Mouse (Mus musculus) forebrain, embryonic 11.5 days (tissue): Measurements from ENCODE around the gene Arpc2. TPM values are rescaled to one million over a fixed set of nuclear protein-coding genes. Genes with fewer than 3 reads are reported as not detected.
A peak's percentile ranks its signal among the peaks of the same experiment; 100 is the strongest.
"Not testable (repeated sequence)": the region's sequence is repeated elsewhere in the genome, so short reads cannot be mapped to it uniquely, and the experiment has no call there.

Experiments
- ATAC-seq: fragments of 200-750 bp; cut with Nextera tagmentation; replicated peaks from 2 replicates; pipeline ENCODE4 v1.8.0; 2017; ENCODE audit warnings: moderate TSS enrichment; ENCODE audit not compliant: low FRiP score
- DNase-seq: peaks from one replicate; pipeline ENCODE4 v3.0.0-alpha.2; 2017; ENCODE audit warnings: low spot score
- H3K27ac ChIP-seq: fragments of 300-500 bp; sonication (generic); 2 replicates; pipeline ENCODE4 v1.5.1; 2014; ENCODE audit warnings: low read depth, low read length
- H3K27me3 ChIP-seq: fragments of 300-500 bp; sonication (generic); 2 replicates; pipeline ENCODE4 v1.6.1; 2014; ENCODE audit warnings: mild to moderate bottlenecking, low read length, mixed read lengths; ENCODE audit not compliant: control insufficient read depth, insufficient read depth
- H3K36me3 ChIP-seq: fragments of 300-500 bp; sonication (generic); 2 replicates; pipeline ENCODE4 v1.6.1; 2014; ENCODE audit warnings: mild to moderate bottlenecking, low read length, moderate library complexity, mixed read lengths; ENCODE audit not compliant: control insufficient read depth, insufficient read depth
- H3K4me1 ChIP-seq: fragments of 300-500 bp; sonication (generic); replicated peaks from 2 replicates; pipeline ENCODE4 v1.6.1; 2014; ENCODE audit warnings: low read length, mixed read lengths; ENCODE audit not compliant: control insufficient read depth, insufficient read depth
- H3K4me2 ChIP-seq: fragments of 300-500 bp; sonication (generic); 2 replicates; pipeline ENCODE4 v1.6.1; 2014; ENCODE audit warnings: low read depth, mild to moderate bottlenecking, low read length, moderate library complexity, mixed read lengths; ENCODE audit not compliant: severe bottlenecking
- H3K4me3 ChIP-seq: fragments of 300-500 bp; sonication (generic); 2 replicates; pipeline ENCODE4 v1.5.1; 2014; ENCODE audit warnings: low read depth, low read length
- H3K9ac ChIP-seq: fragments of 300-500 bp; sonication (generic); 2 replicates; pipeline ENCODE4 v1.6.1; 2014; ENCODE audit warnings: low read length
- H3K9me3 ChIP-seq: fragments of 300-500 bp; sonication (generic); 2 replicates; pipeline ENCODE4 v1.6.1; 2016; ENCODE audit warnings: low read length, mixed read lengths; ENCODE audit not compliant: control insufficient read depth
- WGBS: fragments of 180-500 bp; shearing (Covaris S2); extraction: QIAGEN DNeasy Blood & Tissue Kit; methylation state at CpG from one replicate; pipeline ENCODE4 v1.1.7; 2014; 5-methylcytosine and 5-hydroxymethylcytosine counted together
- polyA plus RNA-seq: library from polyadenylated mRNA; unstranded; fragments of >200 nt; fragmentation: Nextera tagmentation; extraction: Ambion mirVana; gene quantifications from 2 replicates; pipeline ENCODE4 v1.2.1, GENCODE M21; 2014

Gene Arpc2
- polyA plus RNA-seq, 1 experiment from 2014 or later = 310 TPM

DNA sequence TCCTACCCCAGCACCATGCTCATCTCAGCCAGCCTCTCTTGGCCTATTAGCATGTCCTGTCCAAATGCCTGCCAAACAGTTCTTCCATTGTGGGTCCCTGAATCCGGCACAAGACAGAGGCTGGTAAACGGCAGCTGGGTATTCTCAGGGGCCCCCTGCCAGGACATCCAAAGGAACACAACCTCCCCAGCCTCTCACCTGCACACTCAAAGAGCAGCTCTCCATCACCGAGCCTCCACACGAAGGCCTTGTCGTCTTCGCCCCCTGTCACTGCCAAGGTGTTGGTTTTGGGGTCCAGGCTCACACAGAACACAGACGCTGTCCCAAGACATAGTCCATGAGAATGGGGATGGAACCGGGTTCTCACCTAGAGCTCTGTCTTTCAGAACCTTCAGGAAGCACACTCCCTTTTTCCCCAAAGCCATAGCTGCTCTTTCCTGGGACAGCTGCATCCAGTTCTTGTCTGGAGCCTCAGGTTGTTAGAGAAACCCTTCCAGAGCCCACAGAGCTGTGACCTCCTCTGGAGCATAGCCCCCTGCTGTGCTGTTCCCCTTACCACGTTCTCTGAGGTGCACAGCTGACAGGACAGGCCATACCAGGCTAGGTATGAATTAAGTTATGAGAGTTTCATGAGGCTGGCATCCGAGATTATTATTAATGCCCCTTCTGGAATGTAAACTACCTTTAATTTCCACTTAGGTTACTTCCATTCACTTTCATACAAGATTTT is 47.2 kb downstream of the Arpc2 start:
- no peaks in the 10 kb centered on the region for H3K27me3 ChIP-seq
- no peak overlapping the region for H3K4me2 ChIP-seq
- no peak overlapping the region for H3K27ac ChIP-seq
- H3K9me3 ChIP-seq = no peaks in the 10 kb centered on the region
- no peak overlapping the region for H3K4me3 ChIP-seq
- H3K36me3 ChIP-seq = peaks cover 2% of the 10 kb centered on the region
- ATAC-seq (no peak), DNase-seq (no peak)
- 86% methylated on average over 10 of the region's 10 CpGs for WGBS
- no peak overlapping the region for H3K9ac ChIP-seq
- H3K4me1 ChIP-seq = peaks cover 3% of the 10 kb centered on the region

DNA sequence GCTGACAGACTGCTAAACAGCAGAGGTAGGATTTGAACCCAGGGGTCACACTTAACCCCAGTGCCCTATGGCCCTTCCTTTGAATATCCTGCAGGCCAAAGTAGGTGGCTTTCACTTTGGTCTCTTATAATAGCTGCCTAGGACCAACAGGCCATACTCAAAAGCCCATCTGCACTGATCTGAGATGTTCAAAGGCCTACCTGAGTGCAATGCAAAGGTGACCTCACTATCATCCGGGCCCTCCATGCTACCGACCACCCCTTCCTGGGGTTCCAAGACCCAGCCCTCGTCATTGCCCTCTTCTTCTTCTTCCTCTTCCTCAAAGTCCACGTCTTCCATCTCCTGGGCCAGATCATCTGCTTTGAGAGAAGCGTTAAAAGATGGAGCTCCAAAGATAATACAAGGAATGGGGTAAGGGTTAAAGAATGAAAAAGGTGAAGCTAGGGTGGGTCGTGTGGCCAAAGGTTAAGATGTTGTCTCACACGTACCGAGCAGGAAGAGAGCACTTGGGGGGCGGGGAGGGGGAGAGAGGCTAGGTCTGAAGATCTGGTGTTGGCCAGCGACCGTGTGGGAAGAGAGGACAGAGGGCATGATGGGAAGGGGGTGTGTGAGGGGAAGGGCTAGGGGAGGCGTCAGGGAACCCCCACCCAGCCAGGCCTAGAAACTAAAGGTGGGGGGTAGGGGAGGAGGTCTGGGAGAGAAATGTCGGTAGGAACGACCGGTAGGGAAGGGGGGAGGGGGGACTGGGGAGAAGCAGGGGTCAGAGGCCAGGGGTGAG is 48.0 kb downstream of the Arpc2 start:
- H3K36me3 ChIP-seq = peaks cover 2% of the 10 kb centered on the region
- peak overlapping the region; percentile 75 for H3K9ac ChIP-seq
- no peaks in the 10 kb centered on the region for H3K9me3 ChIP-seq
- WGBS = 13% methylated on average over 15 of the region's 15 CpGs
- ATAC-seq = peak; percentile 13
- H3K27me3 ChIP-seq = no peaks in the 10 kb centered on the region
- peaks cover 3% of the 10 kb centered on the region for H3K4me1 ChIP-seq
- H3K4me2 ChIP-seq = peak overlapping the region; percentile 67
- H3K4me3 ChIP-seq = peak overlapping the region; percentile 71
- no peak overlapping the region for H3K27ac ChIP-seq
- peak; percentile 73 for DNase-seq

DNA sequence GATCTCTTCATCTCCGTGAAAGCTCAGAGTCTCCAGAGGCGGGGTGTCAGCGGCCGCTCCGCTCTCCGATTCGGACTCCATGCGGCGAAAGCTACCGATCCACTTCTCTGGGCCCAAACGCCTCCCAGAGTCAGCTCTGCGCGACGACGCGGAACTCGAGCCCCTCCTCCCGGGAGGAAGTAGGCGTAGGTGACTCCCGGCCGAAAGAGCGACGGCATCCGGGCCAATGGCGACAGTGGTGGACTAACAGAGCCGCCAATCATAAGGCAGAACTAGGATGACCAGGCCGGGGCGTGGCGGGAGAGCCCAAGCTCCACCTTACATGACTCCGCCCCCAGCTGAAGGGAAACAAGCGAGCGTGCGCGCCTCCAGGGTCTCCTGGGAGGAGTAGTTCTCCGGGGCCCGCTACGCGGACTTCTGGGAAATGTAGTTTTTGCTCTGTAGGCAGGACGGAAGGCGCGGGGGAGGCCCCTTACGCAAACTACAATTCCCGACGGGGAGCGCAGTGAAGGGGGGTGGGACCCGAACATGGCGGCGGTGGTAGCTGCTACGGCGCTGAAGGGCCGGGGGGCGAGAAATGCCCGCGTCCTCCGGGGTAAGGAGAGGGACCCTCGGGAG is 48.8 kb downstream of the Arpc2 start, which contains the start of the genes Aamp and Pnkd:
Gene Aamp, minus strand, starts transcription at position 196 of the 618 bp plus-strand sequence.
Gene Pnkd, plus strand, starts transcription at position 388 of the 618 bp plus-strand sequence.
- H3K4me1 ChIP-seq = peaks cover 3% of the 10 kb centered on the region
- no peak within 1 kb of the TSS for H3K27ac ChIP-seq
- peak within 1 kb of the TSS; percentile 75 for H3K9ac ChIP-seq
- peak within 1 kb of the TSS; percentile 71 for H3K4me3 ChIP-seq
- H3K4me2 ChIP-seq = peak within 1 kb of the TSS; percentile 67
- H3K36me3 ChIP-seq = peaks cover 2% of the 10 kb centered on the region
- DNase-seq (peak; percentile 100), ATAC-seq (peak; percentile 98)
- no peaks in the 10 kb centered on the region for H3K27me3 ChIP-seq
- no peaks in the 10 kb centered on the region for H3K9me3 ChIP-seq
- WGBS = under 1% methylated on average over 56 of the region's 56 CpGs

DNA sequence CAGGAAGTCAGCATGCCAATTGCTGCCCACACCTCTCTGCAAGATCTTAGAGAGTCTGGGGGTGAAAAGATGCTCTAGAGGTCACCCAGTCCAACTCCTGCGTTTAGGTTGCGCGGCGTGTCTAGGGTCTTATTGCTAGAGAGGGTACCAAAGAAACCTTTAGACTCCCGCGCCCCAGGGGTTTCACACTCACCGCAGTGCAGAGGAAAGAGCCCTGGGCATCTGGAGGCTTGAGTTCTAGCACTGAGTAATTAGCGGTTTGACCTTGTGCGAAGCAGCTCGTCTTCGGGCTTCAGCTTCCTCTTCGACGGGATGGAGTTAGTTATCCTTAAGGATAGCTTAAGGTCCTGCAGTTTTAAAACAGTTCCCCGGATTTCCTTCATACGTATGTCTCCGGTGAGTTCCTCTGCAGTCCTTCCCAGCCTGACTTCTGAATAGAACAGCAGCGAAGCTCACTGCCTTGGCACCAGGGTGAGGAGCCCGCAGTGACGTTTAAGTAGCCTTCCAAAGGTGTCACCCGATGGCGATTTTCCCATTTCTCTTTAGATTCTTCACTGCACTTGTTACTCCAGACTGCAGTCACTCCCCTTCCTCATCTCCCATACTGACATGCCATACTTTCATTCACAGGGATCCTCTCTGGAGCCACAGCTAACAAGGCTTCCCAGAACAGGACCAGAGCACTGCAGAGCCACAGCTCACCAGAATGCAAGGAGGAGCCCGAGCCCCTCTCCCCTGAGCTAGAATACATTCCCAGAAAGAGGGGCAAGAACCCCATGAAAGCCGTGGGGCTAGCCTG is 49.5 kb downstream of the Arpc2 start:
- WGBS = 4% methylated on average over 23 of the region's 23 CpGs
- H3K36me3 ChIP-seq = no peaks in the 10 kb centered on the region; the same call in none of the 2 replicates
- DNase-seq = no peak

DNA sequence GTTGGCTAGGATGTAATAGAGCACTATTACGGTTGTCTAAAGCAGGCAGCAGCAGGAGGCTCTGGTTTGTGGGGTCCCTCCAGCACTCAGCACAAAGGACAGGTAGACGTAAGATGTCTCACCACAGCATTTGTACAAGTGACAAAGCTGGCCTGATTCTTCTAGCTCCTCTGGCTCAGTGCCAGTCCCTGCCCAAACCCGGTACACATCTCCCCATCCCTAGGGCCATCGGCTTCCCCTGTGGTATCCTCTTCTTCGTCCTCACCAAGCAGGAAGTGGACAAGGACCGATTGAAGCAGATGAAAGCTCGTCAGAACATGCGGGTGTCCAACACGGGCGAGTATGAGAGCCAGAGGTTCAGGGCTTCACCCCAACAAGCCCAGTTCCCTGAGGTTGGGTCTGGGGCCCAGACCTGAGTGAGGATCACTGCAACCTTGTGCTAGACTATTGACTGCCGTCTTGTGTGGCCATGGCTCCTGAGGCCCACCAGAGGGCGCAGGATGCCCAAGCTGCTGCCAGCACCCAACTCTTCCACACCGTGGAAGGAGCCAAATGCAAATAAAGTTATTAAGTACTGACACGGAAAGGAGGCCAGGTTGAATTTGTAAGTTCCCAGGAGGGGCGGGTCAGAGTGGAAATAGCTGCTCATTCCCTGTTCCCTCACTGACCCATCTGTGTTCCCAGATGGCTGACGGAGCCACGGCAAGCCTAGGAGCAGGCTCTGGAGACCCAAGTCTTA is 51.2 kb downstream of the Arpc2 start:
- not testable (repeated sequence) for H3K4me3 ChIP-seq, DNase-seq, H3K4me2 ChIP-seq, H3K9me3 ChIP-seq, H3K27ac ChIP-seq, H3K36me3 ChIP-seq, H3K27me3 ChIP-seq, H3K9ac ChIP-seq, ATAC-seq, H3K4me1 ChIP-seq
- 63% methylated on average over 15 of the region's 17 CpGs for WGBS

More for the DNA sequence above, 49.5 kb downstream of the Arpc2 start:
- no peaks in the 10 kb centered on the region for H3K27me3 ChIP-seq
- peak overlapping the region; percentile 39 for H3K9ac ChIP-seq
- H3K27ac ChIP-seq = no peak overlapping the region
- ATAC-seq = no peak; the same call in 1 of the 2 replicates
- no peaks in the 10 kb centered on the region for H3K9me3 ChIP-seq
- peak overlapping the region; percentile 64 for H3K4me2 ChIP-seq
- peak overlapping the region; percentile 47 for H3K4me3 ChIP-seq
- H3K4me1 ChIP-seq = peaks cover 3% of the 10 kb centered on the region

DNA sequence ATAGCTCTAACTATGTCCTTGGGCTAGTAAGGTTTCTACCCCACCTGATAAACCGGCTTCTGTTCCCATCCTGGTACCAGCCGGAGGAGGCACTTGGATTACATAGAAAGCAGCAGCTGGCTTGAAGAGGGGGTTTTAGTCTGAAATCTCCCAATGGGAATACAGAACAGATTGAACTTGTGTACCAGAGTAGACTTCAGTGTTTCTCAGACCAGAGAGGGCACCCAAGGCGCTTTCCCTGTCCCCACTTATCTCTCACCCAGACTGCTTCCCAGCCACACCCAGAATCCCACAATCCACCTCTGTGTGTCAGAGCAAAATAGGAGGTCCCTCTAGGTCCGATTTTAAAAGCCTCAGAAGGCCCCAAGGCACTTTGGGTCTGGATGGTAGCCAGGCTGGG is 52.4 kb downstream of the Arpc2 start:
- WGBS = 81% methylated on average over 4 of the region's 4 CpGs

DNA sequence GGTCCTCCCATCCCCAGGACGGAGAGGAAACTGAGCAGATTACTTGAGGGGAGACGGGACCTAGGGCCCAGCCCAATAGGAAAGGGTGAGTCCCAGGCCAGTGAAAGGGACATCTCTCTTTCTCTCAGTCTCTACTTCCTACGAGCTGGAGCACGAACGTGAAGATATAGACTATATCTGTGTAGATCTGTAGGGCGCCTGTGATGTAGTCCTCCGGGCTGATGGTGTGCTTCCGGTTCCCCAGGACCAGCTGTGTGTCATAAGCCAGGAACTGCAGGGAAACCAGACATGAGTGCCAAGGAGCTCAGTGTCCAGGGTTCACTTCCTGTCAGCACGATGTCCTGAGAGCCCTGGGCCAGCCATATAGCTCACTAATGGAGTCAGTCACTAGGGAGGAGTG is 53.4 kb downstream of the Arpc2 start:
- Histone ChIP-seq H3K27me3 (no peaks in the 10 kb centered on the region), H3K9ac (no peak overlapping the region), H3K27ac (no peak overlapping the region), H3K4me3 (no peak overlapping the region), H3K9me3 (no peaks in the 10 kb centered on the region), H3K4me1 (peaks cover 3% of the 10 kb centered on the region), H3K36me3 (no peaks in the 10 kb centered on the region), H3K4me2 (no peak overlapping the region)
- 94% methylated on average over 9 of the region's 9 CpGs for WGBS
- ATAC-seq (no peak), DNase-seq (no peak)

More for the DNA sequence above, 52.4 kb downstream of the Arpc2 start:
- H3K4me2 ChIP-seq = no peak overlapping the region
- no peak overlapping the region for H3K27ac ChIP-seq
- H3K36me3 ChIP-seq = no peaks in the 10 kb centered on the region
- DNase-seq = no peak
- no peak overlapping the region for H3K4me3 ChIP-seq
- H3K27me3 ChIP-seq = no peaks in the 10 kb centered on the region
- no peak overlapping the region for H3K9ac ChIP-seq
- no peaks in the 10 kb centered on the region for H3K9me3 ChIP-seq
- H3K4me1 ChIP-seq = peaks cover 3% of the 10 kb centered on the region
- ATAC-seq = no peak
